Mouse (Mus musculus): ENCODE results near the gene Mfsd11. TPM values are rescaled to one million over a fixed set of nuclear protein-coding genes. Genes with fewer than 3 reads are reported as not detected.
"Not testable (repeated sequence)": the region's sequence is repeated elsewhere in the genome, so short reads cannot be mapped to it uniquely, and the experiment has no call there.

The Mfsd11 gene
- polyA plus RNA-seq, 1 experiment from 2014 or later: 56.3 TPM

DNA sequence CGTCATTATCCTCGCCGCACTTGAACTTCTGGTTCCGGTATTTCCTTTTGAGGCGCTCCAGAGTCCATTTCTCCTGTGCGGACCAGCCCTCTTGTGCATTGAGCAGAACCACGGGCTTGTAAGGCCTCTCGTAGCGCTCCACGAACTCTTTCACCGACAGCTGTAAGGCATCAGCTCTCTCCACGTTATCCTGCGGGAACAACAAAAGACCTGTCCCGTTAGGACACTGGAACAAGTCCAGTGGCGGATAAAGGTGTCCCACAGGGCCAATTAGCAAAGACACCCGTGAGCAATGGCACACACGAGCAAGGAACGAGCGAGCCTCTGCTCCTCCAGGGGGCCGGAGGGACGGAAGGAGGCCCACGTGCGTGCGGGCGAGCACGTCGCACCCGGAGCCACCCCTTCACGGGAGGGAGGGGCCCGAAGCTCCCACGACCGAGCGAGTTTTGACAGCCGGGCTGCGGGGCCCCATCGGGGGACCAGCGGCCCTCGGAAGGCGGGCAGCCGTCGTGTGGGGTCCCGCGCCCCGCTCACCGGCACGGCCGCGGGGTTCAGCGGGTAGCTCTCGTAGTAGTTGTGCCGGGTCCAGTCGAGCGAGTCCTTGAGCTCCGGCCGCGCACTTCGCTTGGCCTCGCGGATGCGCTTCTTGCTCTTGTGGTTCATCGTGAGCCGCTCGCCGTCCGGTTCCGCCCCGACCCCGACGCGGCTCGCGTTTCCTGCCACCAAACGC, 9.5 kb upstream of the Mfsd11 start:
- Histone ChIP-seq H3K4me1 (replicated peaks) (peaks cover 39% of the 10 kb centered on the region), H3K9me3 (no peaks in the 10 kb centered on the region), H3K4me2 (peak overlapping the region; percentile 83), H3K9ac (peak overlapping the region; percentile 91), H3K36me3 (peaks cover 30% of the 10 kb centered on the region), H3K27me3 (no peaks in the 10 kb centered on the region), H3K27ac (replicated peaks) (peak overlapping the region; percentile 98), H3K4me3 (peak overlapping the region; percentile 89)
- ATAC-seq (ENCODE audit: low FRiP score, low read depth): peak; percentile 55
- under 1% methylated on average over 64 of the region's 73 CpGs for WGBS

DNA sequence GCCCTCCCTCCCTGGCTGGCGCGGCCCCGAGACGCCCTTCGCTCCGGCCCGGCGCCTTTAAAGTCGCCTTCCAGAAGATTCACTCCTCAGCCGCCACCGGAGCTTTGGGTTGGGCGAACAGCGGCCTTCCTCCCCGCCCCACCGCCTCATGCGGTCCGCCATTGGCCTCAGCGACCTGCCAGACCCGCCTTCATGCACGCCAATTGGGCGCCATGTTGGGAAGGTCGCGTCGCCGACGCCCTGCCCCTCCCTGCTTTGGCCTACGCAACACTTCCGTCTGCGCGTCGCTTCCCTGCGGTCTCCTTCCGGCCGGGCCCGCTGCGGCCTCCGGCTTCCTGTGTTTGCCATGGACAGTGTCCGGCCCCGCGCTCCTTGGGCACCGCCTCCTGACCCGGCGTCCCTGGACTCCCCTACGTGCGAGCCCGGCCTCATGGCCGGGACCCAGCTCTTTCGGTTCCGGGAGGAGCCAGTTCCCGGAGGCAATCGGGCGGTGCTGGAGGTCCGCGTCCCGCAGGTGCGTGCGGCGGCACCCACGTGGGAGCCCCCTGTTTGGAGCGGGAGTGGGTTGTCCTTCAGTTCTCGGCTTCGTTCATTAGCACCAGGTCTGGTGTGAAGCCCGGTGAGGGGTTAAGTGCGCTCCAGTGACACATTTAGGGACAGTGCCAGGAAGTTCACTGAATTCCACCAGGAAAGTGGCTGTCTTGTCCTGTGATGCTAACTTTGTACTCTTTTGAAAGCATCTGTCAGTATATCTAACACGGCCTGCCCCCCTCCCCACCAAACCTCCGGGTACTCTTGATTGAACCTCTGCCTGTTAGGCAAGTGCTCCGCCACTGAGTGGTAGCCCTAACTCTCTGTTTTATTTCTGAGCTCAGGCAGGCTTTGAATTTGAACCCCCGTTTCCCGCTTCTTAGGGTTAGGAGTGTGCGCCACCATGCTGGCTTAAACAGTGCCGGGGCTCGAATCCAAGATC, 8.7 kb upstream of the Mfsd11 start, which contains the start of the genes Mettl23 and Jmjd6:
Mettl23 (plus strand) TSS at position 18 of the 973 bp plus-strand sequence.
Jmjd6 (minus strand) TSS at position 189 of the 973 bp plus-strand sequence.
- peak; percentile 97 for ATAC-seq (ENCODE audit: low FRiP score, low read depth)
- peaks cover 31% of the 10 kb centered on the region for H3K36me3 ChIP-seq
- no peaks in the 10 kb centered on the region for H3K9me3 ChIP-seq
- H3K27ac ChIP-seq (replicated peaks): peak within 1 kb of the TSS; percentile 98
- H3K4me3 ChIP-seq: peak within 1 kb of the TSS; percentile 89
- no peaks in the 10 kb centered on the region for H3K27me3 ChIP-seq
- peak within 1 kb of the TSS; percentile 91 for H3K9ac ChIP-seq
- under 1% methylated on average over 71 of the region's 72 CpGs for WGBS
- peak within 1 kb of the TSS; percentile 83 for H3K4me2 ChIP-seq
- H3K4me1 ChIP-seq (replicated peaks): peaks cover 41% of the 10 kb centered on the region

DNA sequence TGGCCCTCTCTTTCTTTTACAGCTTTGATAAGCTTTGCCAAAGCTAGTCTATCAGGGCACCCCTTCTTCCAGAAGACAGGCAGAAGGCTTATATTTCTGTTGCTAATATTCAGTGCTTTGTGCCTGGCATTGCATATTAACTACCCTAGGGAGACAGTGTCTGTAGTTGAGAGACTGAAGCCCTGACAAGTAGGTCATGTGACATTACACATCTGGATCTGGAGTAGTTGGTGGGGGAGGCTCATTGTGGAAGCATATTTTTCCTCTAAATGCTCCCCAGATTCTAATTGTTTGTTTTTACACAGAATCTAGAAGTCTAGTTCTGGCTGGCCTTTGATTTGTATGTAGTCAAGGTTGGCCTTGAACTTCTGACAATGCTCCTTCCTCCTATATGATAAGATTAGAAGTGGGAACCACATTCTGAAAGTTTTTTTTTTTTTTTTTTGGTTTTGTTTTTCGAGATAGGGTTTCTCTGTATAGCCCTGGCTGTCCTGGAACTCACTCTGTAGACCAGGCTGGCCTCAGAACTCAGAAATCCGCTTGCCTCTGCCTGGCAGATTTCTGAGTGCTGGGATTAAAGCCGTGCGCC, 5.6 kb upstream of the Mfsd11 start:
- Histone ChIP-seq H3K36me3 (peaks cover 28% of the 10 kb centered on the region), H3K4me2 (no peak overlapping the region), H3K27ac (replicated peaks) (no peak overlapping the region), H3K27me3 (no peaks in the 10 kb centered on the region), H3K9ac (no peak overlapping the region), H3K9me3 (no peaks in the 10 kb centered on the region), H3K4me1 (replicated peaks) (peaks cover 41% of the 10 kb centered on the region), H3K4me3 (no peak overlapping the region)
- WGBS: 92% methylated on average over 4 of the region's 4 CpGs
- ATAC-seq (ENCODE audit: low FRiP score, low read depth): no peak

DNA sequence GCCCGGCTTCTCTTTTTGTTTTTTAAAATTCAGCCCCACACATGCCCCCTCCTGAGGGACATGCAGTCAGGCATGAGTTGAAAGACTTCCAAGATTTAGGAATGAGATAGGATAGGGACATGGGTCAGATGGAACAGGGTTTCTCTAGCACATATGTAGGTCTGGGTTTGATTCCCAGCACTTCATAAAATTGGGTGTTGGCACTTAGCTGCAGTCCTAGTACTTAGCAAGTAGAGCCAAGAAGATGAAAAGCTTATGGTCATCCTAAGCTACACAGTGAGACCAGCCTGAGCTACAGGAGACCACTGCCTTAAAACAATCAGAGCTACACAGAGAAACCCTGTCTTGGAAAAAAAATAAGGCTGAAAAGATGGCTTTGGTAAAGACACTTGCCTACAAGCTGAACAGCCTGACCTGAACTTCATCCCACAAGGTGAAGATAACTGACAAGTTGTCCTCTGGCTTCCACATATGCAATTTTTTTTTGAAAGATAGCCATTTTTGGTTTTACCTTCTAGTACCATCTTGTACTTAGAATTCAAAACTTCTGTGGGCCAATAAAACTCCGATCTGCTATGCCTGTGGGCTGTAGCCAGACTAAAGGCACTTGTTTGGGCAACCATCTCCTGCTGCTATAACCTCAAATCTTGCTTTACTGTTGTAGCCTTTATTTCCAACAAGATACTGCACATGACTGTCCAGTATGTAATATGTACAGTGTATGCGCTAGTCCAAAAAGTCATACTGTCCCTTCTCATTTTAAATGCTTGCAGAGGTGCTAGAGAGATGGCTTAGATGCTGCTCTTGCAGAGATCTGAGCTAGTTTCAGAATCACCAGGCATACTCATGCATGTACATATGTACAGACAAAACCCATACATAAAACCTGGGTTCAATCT, 4.8 kb upstream of the Mfsd11 start:
- Histone ChIP-seq H3K27ac (replicated peaks) (no peak overlapping the region), H3K9ac (no peak overlapping the region), H3K4me1 (replicated peaks) (peaks cover 36% of the 10 kb centered on the region), H3K27me3 (no peaks in the 10 kb centered on the region), H3K4me2 (no peak overlapping the region), H3K4me3 (no peak overlapping the region), H3K36me3 (peaks cover 28% of the 10 kb centered on the region), H3K9me3 (no peaks in the 10 kb centered on the region)
- ATAC-seq (ENCODE audit: low FRiP score, low read depth): no peak
- 90% methylated on average over 3 of the region's 3 CpGs for WGBS

DNA sequence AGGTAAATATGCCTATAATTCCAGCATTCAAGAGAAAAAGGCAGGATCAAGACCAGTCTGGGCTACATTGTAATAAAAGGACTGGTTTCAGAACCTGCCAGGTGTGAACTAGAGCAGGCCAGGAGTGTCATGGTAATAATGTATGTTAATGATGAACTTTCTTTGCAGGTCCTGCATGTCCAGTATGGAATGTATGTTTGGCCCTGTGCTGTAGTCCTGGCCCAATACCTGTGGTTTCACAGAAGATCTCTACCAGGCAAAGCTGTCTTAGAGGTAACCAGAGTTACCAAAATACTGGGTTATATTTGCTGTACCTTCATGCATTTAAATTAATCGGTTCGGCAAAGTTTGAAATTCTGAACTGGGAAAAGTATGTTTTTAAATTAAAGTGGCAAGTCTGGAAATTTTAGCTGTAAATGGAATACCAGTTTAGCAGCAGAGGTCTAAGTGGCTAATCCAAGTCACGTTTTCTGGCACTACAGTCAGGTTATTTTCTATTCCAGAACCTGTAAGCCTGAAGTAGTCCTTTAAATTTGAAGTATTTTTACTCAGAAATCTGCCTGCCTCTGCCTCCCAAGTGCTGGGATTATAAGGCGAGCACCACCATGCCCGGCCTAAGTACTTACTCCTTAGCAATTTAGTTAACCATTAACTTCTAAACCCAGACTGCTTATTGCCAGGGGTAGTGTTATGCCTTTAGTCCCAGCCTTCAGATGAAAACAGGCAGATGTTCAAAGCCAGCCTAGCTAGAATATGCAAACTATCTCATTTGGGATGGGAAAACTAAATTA, 4.0 kb upstream of the Mfsd11 start:
- Histone ChIP-seq H3K9me3 (no peaks in the 10 kb centered on the region), H3K27me3 (no peaks in the 10 kb centered on the region), H3K27ac (replicated peaks) (no peak overlapping the region), H3K4me2 (no peak overlapping the region), H3K9ac (no peak overlapping the region), H3K36me3 (peaks cover 28% of the 10 kb centered on the region), H3K4me3 (no peak overlapping the region), H3K4me1 (replicated peaks) (peaks cover 36% of the 10 kb centered on the region)
- WGBS: 80% methylated on average over 5 of the region's 5 CpGs
- no peak for ATAC-seq (ENCODE audit: low FRiP score, low read depth)

DNA sequence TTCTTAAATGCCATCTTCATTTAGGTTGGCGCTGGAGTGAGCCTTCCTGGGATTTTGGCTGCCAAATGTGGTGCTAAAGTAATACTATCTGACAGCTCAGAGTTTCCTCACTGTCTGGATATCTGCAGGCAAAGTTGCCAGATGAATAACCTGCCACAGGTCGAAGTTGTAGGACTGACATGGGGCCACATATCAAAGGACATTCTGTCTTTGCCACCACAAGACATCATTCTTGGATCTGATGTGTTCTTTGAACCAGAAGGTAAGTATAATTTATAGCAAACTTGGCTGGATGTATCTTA, 3.4 kb upstream of the Mfsd11 start:
- H3K27ac ChIP-seq (replicated peaks); ATAC-seq (ENCODE audit: low FRiP score, low read depth); H3K27me3 ChIP-seq; H3K4me2 ChIP-seq; H3K9ac ChIP-seq; H3K4me3 ChIP-seq; H3K9me3 ChIP-seq: not testable (repeated sequence)
- Histone ChIP-seq H3K36me3 (peaks cover 28% of the 10 kb centered on the region), H3K4me1 (replicated peaks) (peaks cover 34% of the 10 kb centered on the region)
- WGBS: 79% methylated on average over 2 of the region's 2 CpGs

DNA sequence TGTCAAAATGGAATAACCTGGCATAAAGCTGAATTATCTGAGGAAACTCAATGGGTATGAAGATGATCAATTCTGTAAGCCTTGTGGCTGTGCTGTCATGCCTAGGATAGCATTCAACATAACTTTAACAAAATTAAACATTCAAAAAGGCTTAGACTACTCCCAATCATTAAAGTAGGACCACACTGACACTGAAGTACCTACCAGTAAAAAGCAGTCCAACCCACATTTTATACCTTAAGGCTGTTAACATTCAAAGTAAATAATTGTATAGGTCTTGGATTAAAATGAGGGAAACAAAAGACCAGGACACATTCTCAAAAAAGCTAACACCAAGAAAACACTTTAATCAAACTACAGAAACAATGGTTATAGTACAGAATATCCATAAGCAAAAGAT, 2.7 kb upstream of the Mfsd11 start:
- no peak for ATAC-seq (ENCODE audit: low FRiP score, low read depth)
- Histone ChIP-seq H3K27me3 (no peaks in the 10 kb centered on the region), H3K4me2 (no peak overlapping the region), H3K9ac (no peak overlapping the region), H3K4me3 (no peak overlapping the region), H3K27ac (replicated peaks) (no peak overlapping the region), H3K9me3 (no peaks in the 10 kb centered on the region), H3K36me3 (peaks cover 28% of the 10 kb centered on the region), H3K4me1 (replicated peaks) (peaks cover 33% of the 10 kb centered on the region)

DNA sequence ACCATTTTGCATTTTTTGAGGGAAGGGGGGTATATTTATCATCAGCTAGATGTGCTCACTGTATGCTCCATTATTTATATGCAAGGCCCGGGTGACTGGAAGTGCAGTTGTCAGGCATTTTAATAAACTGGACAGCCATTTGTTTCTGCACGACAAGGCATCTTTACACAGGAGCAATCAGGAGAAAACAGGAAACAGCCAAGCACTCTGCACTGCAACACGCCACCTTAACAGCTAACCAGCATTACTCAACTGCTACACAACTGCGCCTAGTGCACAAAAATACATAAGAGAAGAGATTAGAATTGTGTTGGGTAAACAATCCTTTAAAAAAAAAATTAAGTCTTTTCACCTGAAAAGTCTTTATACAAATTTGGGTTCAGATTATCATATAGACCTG, 2.2 kb upstream of the Mfsd11 start:
- H3K4me1 ChIP-seq (replicated peaks): peaks cover 37% of the 10 kb centered on the region
- no peak overlapping the region for H3K27ac ChIP-seq (replicated peaks)
- H3K9ac ChIP-seq: no peak overlapping the region

DNA sequence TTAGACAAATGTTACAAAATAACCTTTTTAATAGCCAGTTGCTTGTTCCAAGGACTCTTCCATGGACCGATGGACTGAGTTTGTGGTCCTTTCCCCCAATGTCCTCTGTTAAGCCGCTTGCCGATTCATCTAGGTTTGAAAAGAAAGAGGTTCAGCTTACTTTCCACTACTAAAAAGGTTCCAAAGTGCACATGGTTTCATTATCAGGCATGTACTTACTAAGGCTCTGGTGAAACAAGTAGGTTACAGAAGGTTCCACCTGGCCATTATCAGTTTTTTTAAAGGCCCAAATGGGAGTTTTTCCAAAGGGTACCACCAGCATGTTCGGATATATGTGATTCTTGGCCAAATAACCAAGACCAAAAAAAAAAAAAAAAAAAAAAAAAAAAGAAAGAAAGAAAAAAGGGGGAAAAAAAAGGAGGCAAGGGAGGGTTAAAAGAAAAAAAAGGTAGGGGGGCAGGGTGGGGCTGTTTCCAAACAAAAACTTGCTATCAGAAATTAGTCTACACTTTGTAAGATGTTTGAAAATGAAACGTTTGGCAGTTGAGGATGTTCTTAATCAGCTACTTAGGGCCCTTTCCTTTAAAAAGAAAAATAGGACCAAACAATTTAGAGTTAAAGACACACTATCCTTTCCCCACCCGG, 1.3 kb upstream of the Mfsd11 start:
- H3K9me3 ChIP-seq: no peaks in the 10 kb centered on the region
- H3K4me1 ChIP-seq (replicated peaks): peaks cover 44% of the 10 kb centered on the region
- peak overlapping the region; percentile 70 for H3K4me2 ChIP-seq
- H3K9ac ChIP-seq: peak overlapping the region; percentile 94
- H3K4me3 ChIP-seq: peak overlapping the region; percentile 99
- WGBS: 45% methylated on average over 6 of the region's 6 CpGs
- H3K27ac ChIP-seq (replicated peaks): 0 out of 2 replicates have a peak overlapping the region, but pooled peaks have one; percentile 97
- H3K27me3 ChIP-seq: no peaks in the 10 kb centered on the region
- no peak for ATAC-seq (ENCODE audit: low FRiP score, low read depth)
- H3K36me3 ChIP-seq: peaks cover 28% of the 10 kb centered on the region

More for the DNA sequence above, 2.2 kb upstream of the Mfsd11 start:
- Histone ChIP-seq H3K36me3 (peaks cover 28% of the 10 kb centered on the region), H3K4me3 (0 out of 2 replicates have a peak overlapping the region, but pooled peaks have one; percentile 11), H3K27me3 (no peaks in the 10 kb centered on the region), H3K9me3 (no peaks in the 10 kb centered on the region), H3K4me2 (peak overlapping the region; percentile 70)
- WGBS: 52% methylated on average over 4 of the region's 4 CpGs
- ATAC-seq (ENCODE audit: low FRiP score, low read depth): no peak

DNA sequence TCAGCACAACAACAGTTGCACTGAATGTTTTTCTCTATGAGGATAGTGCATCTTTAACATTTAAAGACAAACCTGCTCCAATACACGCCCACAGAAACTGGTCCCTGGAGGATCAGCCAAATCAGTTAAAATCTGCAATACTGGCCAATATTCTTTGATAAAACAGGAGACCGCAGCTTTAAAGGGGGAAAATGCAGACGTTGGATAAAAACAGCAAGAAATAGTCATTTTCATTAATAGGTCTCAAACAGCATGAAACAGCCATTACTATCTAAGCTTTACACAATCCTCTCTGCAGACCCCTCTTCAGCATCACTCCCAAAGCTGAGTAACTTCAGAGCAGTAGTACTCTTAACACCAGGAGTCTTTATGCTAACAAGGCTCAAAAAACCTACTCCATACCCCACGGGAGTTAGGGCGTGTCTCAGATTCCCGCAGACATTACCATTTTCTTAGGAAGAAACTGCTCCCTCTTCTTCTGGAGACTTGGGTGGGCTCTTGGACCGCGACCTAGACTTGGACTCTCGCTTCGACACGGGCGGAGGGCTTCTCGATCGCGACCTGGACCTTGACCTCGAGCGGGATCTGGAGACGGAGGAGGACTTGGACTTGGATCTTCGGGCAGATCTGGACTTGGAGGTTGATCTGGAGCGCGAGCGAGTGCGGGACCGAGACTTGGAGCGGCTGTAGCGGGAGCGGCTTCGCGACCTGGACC, 507 bp upstream of the Mfsd11 start:
- Histone ChIP-seq H3K4me2 (peak overlapping the region; percentile 70), H3K4me1 (replicated peaks) (peaks cover 49% of the 10 kb centered on the region), H3K27ac (replicated peaks) (peak overlapping the region; percentile 97), H3K27me3 (no peaks in the 10 kb centered on the region), H3K9me3 (no peaks in the 10 kb centered on the region), H3K4me3 (peak overlapping the region; percentile 99), H3K9ac (peak overlapping the region; percentile 94), H3K36me3 (peaks cover 28% of the 10 kb centered on the region)
- no peak for ATAC-seq (ENCODE audit: low FRiP score, low read depth)
- WGBS: under 1% methylated on average over 29 of the region's 29 CpGs

Measured in hindbrain, embryonic 15.5 days (tissue).